Mouse (Mus musculus) megakaryocyte, embryonic 14.5 days (primary cell): ENCODE data around the gene Setd2.

ENCODE experiments used
- FLI1 ChIP-seq: IDR thresholded peaks from 2 replicates; pipeline ENCODE4 v1.6.1; 2012; ENCODE audit warnings: low read length, inconsistent platforms, mixed read lengths
- GATA1 ChIP-seq: IDR thresholded peaks from 3 replicates; pipeline ENCODE4 v1.6.1; 2012; ENCODE audit warnings: mixed read lengths, low read length, inconsistent platforms, borderline replicate concordance

- TF ChIP-seq GATA1 (no peak), FLI1 (no peak)
Measured at GRCm38 (mm10) chr9:110659521-110659920, 127.1 kb downstream of the Setd2 start.
